Mouse (Mus musculus) megakaryocyte-erythroid progenitor cell, adult 5-6 weeks (primary cell): Measurements from ENCODE around the gene Slc16a3. TPM values are rescaled to one million over a fixed set of nuclear protein-coding genes. Genes with fewer than 3 reads are reported as not detected.

Source experiments
- ATAC-seq: replicated peaks from 2 replicates; pipeline ENCODE4 v1.8.0; 2016; ENCODE audit warnings: mild to moderate bottlenecking, inconsistent platforms; ENCODE audit not compliant: severe bottlenecking, poor library complexity, low FRiP score, low TSS enrichment
- total RNA-seq, 2 experiments: library from RNA; stranded (forward) in 1 of 2; stranded (reverse) in 1 of 2; fragments of 200-1000, 215-1000 nt in 1 of 2; fragments of >200 nt in 1 of 2; fragmentation: Nextera tagmentation in 1 of 2; gene quantifications; 2 replicates each; pipeline ENCODE4 v1.2.3; 2014 to 2017

Gene Slc16a3
- total RNA-seq, 2 experiments from 2014 or later = 0.15 to 2.1 TPM

- ATAC-seq = no peak
Measured at GRCm38 (mm10) chr11:120964195-120965157, 16.2 kb downstream of the Slc16a3 start.

- no peak for ATAC-seq
Measured at GRCm38 (mm10) chr11:120965587-120965986, 17.3 kb downstream of the Slc16a3 start.

GRCm38 (mm10) chr11:120969742-120970141 lies 21.5 kb downstream of the Slc16a3 start:
- no peak for ATAC-seq

- ATAC-seq = no peak
Measured at GRCm38 (mm10) chr11:120971237-120971636, 23.0 kb downstream of the Slc16a3 start.

GRCm38 (mm10) chr11:120973318-120973717 lies 25.0 kb downstream of the Slc16a3 start:
- ATAC-seq = no peak

GRCm38 (mm10) chr11:120979711-120980426 lies 31.6 kb downstream of the Slc16a3 start:
- ATAC-seq = peak; percentile 38

- peak; percentile 94 for ATAC-seq
Measured at GRCm38 (mm10) chr11:120980427-120981035, 32.3 kb downstream of the Slc16a3 start.

GRCm38 (mm10) chr11:120981661-120982060 lies 33.4 kb downstream of the Slc16a3 start:
- ATAC-seq = no peak

GRCm38 (mm10) chr11:120982459-120982858 lies 34.2 kb downstream of the Slc16a3 start:
- ATAC-seq = no peak

GRCm38 (mm10) chr11:120984448-120985330 lies 36.4 kb downstream of the Slc16a3 start:
- no peak for ATAC-seq

- no peak for ATAC-seq
Measured at GRCm38 (mm10) chr11:120987608-120988007, 39.3 kb downstream of the Slc16a3 start.

GRCm38 (mm10) chr11:120988410-120988809 lies 40.1 kb downstream of the Slc16a3 start:
- ATAC-seq = no peak

- no peak for ATAC-seq
Measured at GRCm38 (mm10) chr11:120989523-120989922, 41.2 kb downstream of the Slc16a3 start.

GRCm38 (mm10) chr11:120990126-120990781 lies 42.0 kb downstream of the Slc16a3 start:
- 0 out of 2 replicates have a peak, but pooled peaks have one; percentile 27 for ATAC-seq

GRCm38 (mm10) chr11:120990951-120991526 lies 42.8 kb downstream of the Slc16a3 start, which contains the start of gene Csnk1d:
Gene Csnk1d (minus strand): TSS chr11:120991330.
- peak; percentile 34 for ATAC-seq

GRCm38 (mm10) chr11:120991791-120992190 lies 43.5 kb downstream of the Slc16a3 start:
- ATAC-seq = no peak

- ATAC-seq = no peak
Measured at GRCm38 (mm10) chr11:120993080-120993479, 44.8 kb downstream of the Slc16a3 start.

- no peak for ATAC-seq
Measured at GRCm38 (mm10) chr11:120993586-120993985, 45.3 kb downstream of the Slc16a3 start.
